Mouse (Mus musculus) kidney, adult 8-10 months (tissue): Measurements from ENCODE around the gene Ngb.

Source experiments
- DNase-seq, 2 experiments: peaks; one replicate each; pipeline ENCODE4 v3.0.0; 2022

Gene Ngb

GRCm38 (mm10) chr12:87102165-87102631 lies at the start of gene Ngb:
Gene Ngb (minus strand): TSS chr12:87102539.
- DNase-seq: no peak

GRCm38 (mm10) chr12:87149471-87149870 lies 47.1 kb upstream of the Ngb start:
- no peak for DNase-seq

GRCm38 (mm10) chr12:87148136-87148535 lies 45.8 kb upstream of the Ngb start:
- DNase-seq: peak; percentile 55 to 69

- peak; percentile 95 to 97 for DNase-seq
These were observed 45.2 kb upstream of the Ngb start, which contains the start of gene Pomt2 for GRCm38 (mm10) chr12:87147395-87148089. Gene Pomt2 (minus strand): TSS chr12:87147968.

GRCm38 (mm10) chr12:87146966-87147365 lies 44.6 kb upstream of the Ngb start, which contains the start of gene Gstz1:
Gene Gstz1 (plus strand): TSS chr12:87147165.
- peak; percentile 91 for DNase-seq

- no peak for DNase-seq
These were observed 39.8 kb upstream of the Ngb start for GRCm38 (mm10) chr12:87142156-87142555.

GRCm38 (mm10) chr12:87138768-87139167 lies 36.4 kb upstream of the Ngb start:
- DNase-seq: no peak

- DNase-seq: no peak
These were observed 36.0 kb upstream of the Ngb start for GRCm38 (mm10) chr12:87138342-87138701.

- DNase-seq: no peak
These were observed 35.4 kb upstream of the Ngb start for GRCm38 (mm10) chr12:87137439-87138341.

GRCm38 (mm10) chr12:87132784-87133183 lies 30.4 kb upstream of the Ngb start:
- no peak for DNase-seq

- no peak for DNase-seq
These were observed 29.9 kb upstream of the Ngb start for GRCm38 (mm10) chr12:87132210-87132609.

- peak in 1 of 2 experiments; percentile 46 for DNase-seq
These were observed 29.3 kb upstream of the Ngb start for GRCm38 (mm10) chr12:87131619-87132018.

GRCm38 (mm10) chr12:87131181-87131580 lies 28.8 kb upstream of the Ngb start:
- DNase-seq: no peak

- no peak for DNase-seq
These were observed 27.9 kb upstream of the Ngb start for GRCm38 (mm10) chr12:87130224-87130623.

GRCm38 (mm10) chr12:87127256-87127655 lies 24.9 kb upstream of the Ngb start:
- no peak for DNase-seq

- no peak for DNase-seq
These were observed 19.7 kb upstream of the Ngb start for GRCm38 (mm10) chr12:87121918-87122589.

GRCm38 (mm10) chr12:87107357-87107977 lies 5.1 kb upstream of the Ngb start:
- DNase-seq: no peak

- DNase-seq: no peak
These were observed 2.5 kb upstream of the Ngb start for GRCm38 (mm10) chr12:87104796-87105195.

GRCm38 (mm10) chr12:87103471-87103870 lies 1.1 kb upstream of the Ngb start:
- DNase-seq: no peak

GRCm38 (mm10) chr12:87100331-87100730 lies 2.0 kb downstream of the Ngb start:
- peak in 1 of 2 experiments; percentile 12 for DNase-seq

GRCm38 (mm10) chr12:87093671-87094070 lies 8.7 kb downstream of the Ngb start:
- no peak for DNase-seq

- peak; percentile 8 to 37 for DNase-seq
These were observed 9.1 kb downstream of the Ngb start for GRCm38 (mm10) chr12:87093249-87093648.

GRCm38 (mm10) chr12:87091916-87092315 lies 10.4 kb downstream of the Ngb start:
- no peak for DNase-seq
